Mouse (Mus musculus): ENCODE measurements around the gene Ap2a1. TPM values are rescaled to one million over a fixed set of nuclear protein-coding genes. Genes with fewer than 3 reads are reported as not detected.

Ap2a1 gene
- total RNA-seq, 2 experiments from 2014 or later, result 327 to 331 TPM

- H3K4me3 ChIP-seq, result no peak overlapping the region
- intact Hi-C loops (cut with DNase I), result no loop called here
- no peak for DNase-seq (ENCODE audit: extremely low spot score in 1 of 2, low spot score in 2 of 2)
- no peak for TF ChIP-seq CTCF (IDR thresholded peaks at IDR 0.05)
- H3K27ac ChIP-seq, result 0 out of 2 replicates have a peak overlapping the region, but pooled peaks have one; percentile 32
Observed at GRCm38 (mm10) chr7:44862434-44862833, 66.9 kb downstream of the Ap2a1 start.

- TF ChIP-seq CTCF (IDR thresholded peaks at IDR 0.05), result no peak
- intact Hi-C loops (cut with DNase I), result no loop called here
- Histone ChIP-seq H3K4me3 (no peak overlapping the region), H3K27ac (no peak overlapping the region)
- no peak for DNase-seq (ENCODE audit: extremely low spot score in 1 of 2, low spot score in 2 of 2)
Observed at GRCm38 (mm10) chr7:44861429-44861816, 67.9 kb downstream of the Ap2a1 start.

- peak; percentile 62 to 72 for DNase-seq (ENCODE audit: extremely low spot score in 1 of 2, low spot score in 2 of 2)
- intact Hi-C loops (cut with DNase I), result no loop called here
- Histone ChIP-seq H3K27ac (no peak overlapping the region; the same call in 1 of the 2 replicates), H3K4me3 (no peak overlapping the region)
- TF ChIP-seq CTCF (IDR thresholded peaks at IDR 0.05), result peak; percentile 89
Observed at GRCm38 (mm10) chr7:44860576-44861428, 68.5 kb downstream of the Ap2a1 start.

- intact Hi-C loops (cut with DNase I), result loop anchor here (10.0 kb wide), 1 partner anchor 265 kb away; the partner anchor contains the start of genes Rpl13a and Rps11
- DNase-seq (ENCODE audit: extremely low spot score in 1 of 2, low spot score in 2 of 2), result no peak
- TF ChIP-seq CTCF (IDR thresholded peaks at IDR 0.05), result no peak
- Histone ChIP-seq H3K27ac (no peak overlapping the region), H3K4me3 (no peak overlapping the region)
Observed at GRCm38 (mm10) chr7:44859896-44860295, 69.4 kb downstream of the Ap2a1 start.

GRCm38 (mm10) chr7:44857905-44858304 is 71.4 kb downstream of the Ap2a1 start:
- peak overlapping the region; percentile 88; the same call in 1 of the 2 replicates for H3K27ac ChIP-seq
- DNase-seq (ENCODE audit: extremely low spot score in 1 of 2, low spot score in 2 of 2), result no peak

GRCm38 (mm10) chr7:44857042-44857552 is 72.2 kb downstream of the Ap2a1 start, which contains the start of gene Pnkp:
TSS of gene Pnkp (plus strand) at chr7:44857139.
- peak; percentile 89 to 90 for DNase-seq (ENCODE audit: extremely low spot score in 1 of 2, low spot score in 2 of 2)
- Histone ChIP-seq H3K4me3 (peak within 1 kb of the TSS; percentile 92), H3K27ac (peak within 1 kb of the TSS; percentile 88)
- no peak; the same call in 1 of the 2 replicates for TF ChIP-seq CTCF (IDR thresholded peaks at IDR 0.05)
- intact Hi-C loops (cut with DNase I), result loop anchor here (10.0 kb wide), 1 partner anchor 268 kb away; the partner anchor contains the start of genes Rpl13a and Rps11

More at GRCm38 (mm10) chr7:44857905-44858304, 71.4 kb downstream of the Ap2a1 start:
- no peak for TF ChIP-seq CTCF (IDR thresholded peaks at IDR 0.05)
- H3K4me3 ChIP-seq, result peak overlapping the region; percentile 92
- intact Hi-C loops (cut with DNase I), result loop anchor here (10.0 kb wide), 1 partner anchor 267 kb away; the partner anchor contains the start of genes Rpl13a and Rps11

- no peak for TF ChIP-seq CTCF (IDR thresholded peaks at IDR 0.05)
- Histone ChIP-seq H3K4me3 (peak overlapping the region; percentile 92), H3K27ac (peak overlapping the region; percentile 88)
- no peak for DNase-seq (ENCODE audit: extremely low spot score in 1 of 2, low spot score in 2 of 2)
- intact Hi-C loops (cut with DNase I), result loop anchor here (10.0 kb wide), 1 partner anchor 268 kb away; the partner anchor contains the start of genes Rpl13a and Rps11
Observed at GRCm38 (mm10) chr7:44856265-44856916, 72.9 kb downstream of the Ap2a1 start.

- DNase-seq (ENCODE audit: extremely low spot score in 1 of 2, low spot score in 2 of 2), result no peak
Observed at GRCm38 (mm10) chr7:44855036-44855435, 74.3 kb downstream of the Ap2a1 start.

GRCm38 (mm10) chr7:44854356-44855031 is 74.8 kb downstream of the Ap2a1 start:
- intact Hi-C loops (cut with DNase I), result loop anchor here (10.0 kb wide), 1 partner anchor 270 kb away; the partner anchor contains the start of genes Rpl13a and Rps11
- peak; percentile 67 to 69 for DNase-seq (ENCODE audit: extremely low spot score in 1 of 2, low spot score in 2 of 2)
- Histone ChIP-seq H3K27ac (peak overlapping the region; percentile 76), H3K4me3 (peak overlapping the region; percentile 66)
- no peak for TF ChIP-seq CTCF (IDR thresholded peaks at IDR 0.05)

More at GRCm38 (mm10) chr7:44855036-44855435, 74.3 kb downstream of the Ap2a1 start:
- intact Hi-C loops (cut with DNase I), result loop anchor here (10.0 kb wide), 1 partner anchor 270 kb away; the partner anchor contains the start of genes Rpl13a and Rps11
- TF ChIP-seq CTCF (IDR thresholded peaks at IDR 0.05), result no peak; the same call in 1 of the 2 replicates
- Histone ChIP-seq H3K4me3 (peak overlapping the region; percentile 66), H3K27ac (peak overlapping the region; percentile 76)

- intact Hi-C loops (cut with DNase I), result loop anchor here (2.0 to 10.0 kb wide), 2 partner anchors 15 to 271 kb away; partner anchors contain the start of genes Ptov1, Rpl13a and Rps11
- H3K4me3 ChIP-seq, result peak overlapping the region; percentile 66
- DNase-seq (ENCODE audit: extremely low spot score in 1 of 2, low spot score in 2 of 2), result no peak
- TF ChIP-seq CTCF (IDR thresholded peaks at IDR 0.05), result no peak
- peak overlapping the region; percentile 76 for H3K27ac ChIP-seq
Observed at GRCm38 (mm10) chr7:44853596-44854355, 75.5 kb downstream of the Ap2a1 start.

Measured in left cerebral cortex, adult 2 months (tissue).